Mouse (Mus musculus): ENCODE data around the gene Mmp19.

Gene Mmp19

GRCm38 (mm10) chr10:128790398-128791124 is at the start of gene Mmp19:
Mmp19 (plus strand) TSS chr10:128790910.
- no peak for DNase-seq (ENCODE audit: low read depth, low spot score)

DNA sequence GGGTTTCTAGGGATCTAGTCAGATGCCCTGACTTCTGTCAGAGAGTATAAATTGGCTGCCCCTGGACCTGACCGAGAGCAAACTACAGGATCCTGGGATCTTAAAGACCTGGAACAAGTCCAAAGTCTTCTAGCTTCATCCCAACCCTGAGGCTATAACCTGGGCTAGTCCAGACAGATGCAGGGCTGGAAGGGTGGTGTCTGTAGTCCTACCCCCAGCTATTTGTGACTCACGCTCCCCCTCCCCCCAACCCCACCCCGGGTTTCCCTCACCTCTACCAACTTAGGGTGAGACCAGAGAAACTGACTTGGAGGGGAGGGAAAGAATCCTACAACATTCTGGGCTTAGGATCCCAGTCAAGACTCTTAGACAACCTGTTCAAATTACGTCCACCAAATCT is 48.1 kb upstream of the Mmp19 start:
- no peak for DNase-seq (ENCODE audit: low read depth, low spot score)

GRCm38 (mm10) chr10:128743235-128743634 is 47.5 kb upstream of the Mmp19 start:
- no peak for DNase-seq (ENCODE audit: low read depth, low spot score)

DNA sequence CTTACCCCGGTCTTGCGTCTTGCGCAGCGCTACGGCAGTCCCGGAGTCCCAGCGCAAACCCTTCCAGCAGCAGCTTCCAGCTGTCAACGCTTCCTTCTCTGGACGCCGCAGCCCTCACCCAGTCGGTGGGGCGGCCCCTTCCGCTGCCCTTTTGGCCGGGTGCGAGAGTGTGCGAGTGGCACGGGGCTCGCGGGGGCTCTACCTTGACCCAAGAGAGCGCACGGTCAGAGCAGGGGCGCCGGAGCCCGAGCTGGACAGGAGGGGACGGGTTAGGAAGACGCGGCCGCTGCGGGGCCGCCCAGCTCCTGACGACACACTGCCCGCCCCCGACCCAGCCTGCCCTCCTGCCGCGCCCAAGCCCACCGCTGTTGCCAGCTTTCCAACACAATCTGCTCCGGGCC is 46.9 kb upstream of the Mmp19 start:
- no peak for DNase-seq (ENCODE audit: low read depth, low spot score)

DNA sequence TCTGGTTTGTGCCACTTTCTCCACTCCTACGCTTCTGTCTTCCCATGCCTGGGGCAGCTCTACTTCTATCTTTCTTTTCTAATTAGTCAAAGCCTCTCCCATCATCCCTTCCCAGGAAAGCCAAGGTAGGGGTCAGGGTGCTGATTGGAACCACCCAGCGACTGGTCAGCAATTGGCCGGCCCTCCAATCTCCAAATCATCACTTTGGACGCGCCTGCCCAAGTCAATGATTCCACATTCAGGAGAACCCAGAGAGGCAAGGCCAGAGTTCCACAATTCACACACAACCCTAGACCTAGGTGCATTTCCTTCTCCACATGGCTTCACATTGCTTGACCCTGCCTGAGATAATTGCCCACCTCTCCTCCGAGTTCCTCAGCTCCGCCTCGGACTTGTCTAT is 46.5 kb upstream of the Mmp19 start:
- no peak for DNase-seq (ENCODE audit: low read depth, low spot score)

DNA sequence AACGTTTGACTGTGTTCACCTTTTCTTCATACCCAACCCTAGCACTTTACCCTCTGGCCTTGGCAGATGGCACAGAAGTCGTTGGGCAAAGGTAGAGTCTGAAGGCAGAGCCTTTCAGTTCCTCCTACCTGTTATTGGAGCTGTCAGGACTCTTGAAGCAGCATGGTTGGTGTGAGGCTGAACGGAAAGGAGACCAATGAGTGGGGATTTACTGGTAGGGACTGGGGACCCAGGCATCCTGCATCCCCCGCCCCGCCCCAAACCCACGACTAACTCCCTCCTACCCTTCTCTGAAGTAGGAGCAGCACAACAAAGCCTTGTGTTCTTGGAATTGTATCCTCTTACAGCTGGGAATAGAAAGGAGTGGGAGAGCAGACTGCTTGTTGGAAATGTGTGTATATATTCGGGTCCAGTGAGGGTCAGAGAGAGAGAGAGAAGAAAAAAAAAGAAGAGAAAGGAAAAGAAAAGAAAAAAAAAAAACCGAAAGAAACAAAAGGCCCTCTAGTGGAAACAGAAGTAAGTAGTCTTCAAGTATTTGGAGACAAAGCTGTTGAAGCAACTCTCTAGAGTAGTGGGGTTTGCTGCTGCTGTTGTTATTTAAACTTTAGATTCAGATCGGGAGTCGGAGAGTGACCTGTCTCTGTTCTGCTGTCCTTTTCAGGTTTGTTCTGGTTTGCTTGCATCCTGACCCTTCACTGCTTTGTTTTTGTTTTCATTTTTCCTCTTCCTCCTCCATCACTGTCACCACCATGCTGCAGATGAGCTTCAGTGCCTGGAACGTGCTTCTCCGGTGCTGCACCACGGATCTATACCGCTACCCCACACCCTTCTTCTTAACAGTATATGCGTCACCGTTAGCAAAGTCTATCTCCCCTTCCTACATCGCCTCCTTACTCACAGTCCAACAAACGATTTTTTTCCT is 45.8 kb upstream of the Mmp19 start, which contains the start of gene Dgka:
TSS of gene Dgka (minus strand) at position 176 of the 922 bp plus-strand sequence.
- DNase-seq (ENCODE audit: low read depth, low spot score), result no peak

GRCm38 (mm10) chr10:128745946-128746613 is 44.6 kb upstream of the Mmp19 start:
- DNase-seq (ENCODE audit: low read depth, low spot score), result no peak

GRCm38 (mm10) chr10:128746972-128747645 is 43.6 kb upstream of the Mmp19 start:
- DNase-seq (ENCODE audit: low read depth, low spot score), result no peak

DNA sequence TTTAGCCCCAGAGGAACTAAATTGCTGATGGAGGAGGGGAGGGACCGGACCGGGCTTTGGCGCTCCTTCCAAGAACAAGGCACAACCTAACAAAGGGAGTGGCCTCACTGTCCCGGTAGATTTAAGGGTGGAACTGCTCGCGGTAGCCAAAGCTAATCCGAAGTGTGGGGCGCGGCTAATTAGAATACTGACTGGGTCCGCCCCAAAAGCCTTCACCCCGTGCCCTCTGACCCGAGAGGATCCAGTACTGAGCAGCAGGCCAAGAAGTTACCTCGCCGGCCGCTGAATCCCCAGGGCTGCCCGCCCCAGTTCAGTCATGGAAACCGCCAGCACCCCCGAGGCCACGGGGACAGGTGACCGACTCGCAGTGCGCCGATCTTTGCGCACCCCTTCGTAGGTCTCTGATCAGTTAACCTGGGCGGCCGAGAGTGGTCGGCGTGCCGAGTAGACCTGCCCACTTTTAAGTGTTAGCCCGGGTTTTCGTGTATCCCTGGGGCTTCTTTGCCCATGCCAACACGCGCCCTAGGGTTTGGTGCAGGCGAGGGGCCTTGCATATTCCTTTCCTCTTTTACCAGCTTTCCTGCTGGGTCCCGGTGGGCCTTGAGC is 43.0 kb upstream of the Mmp19 start, which contains the start of gene Pym1:
TSS of gene Pym1 (plus strand) at position 244 of the 606 bp plus-strand sequence.
- DNase-seq (ENCODE audit: low read depth, low spot score), result peak; percentile 17

- peak; percentile 90 for DNase-seq (ENCODE audit: low read depth, low spot score)
Measured at GRCm38 (mm10) chr10:128748252-128748864, 42.4 kb upstream of the Mmp19 start.

DNA sequence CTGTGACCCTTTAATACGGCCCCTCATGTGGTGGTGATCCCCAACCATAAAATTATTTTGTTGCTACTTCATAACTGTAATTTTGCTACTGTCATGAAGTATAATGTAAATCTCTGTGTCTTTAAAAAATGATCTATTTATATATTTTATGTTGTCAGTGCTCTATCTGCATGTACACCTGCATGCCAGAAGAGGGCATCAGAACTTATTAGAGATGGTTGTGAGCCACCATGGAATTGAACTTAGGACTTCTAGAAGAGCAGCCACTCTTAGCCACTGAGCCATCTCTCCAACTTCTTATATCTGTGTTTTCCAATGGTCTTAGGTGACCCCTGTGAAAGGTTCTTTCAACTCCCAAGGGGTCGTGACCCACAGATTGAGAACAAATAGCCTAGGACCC is 17.8 kb upstream of the Mmp19 start:
- no peak for DNase-seq (ENCODE audit: low read depth, low spot score)

GRCm38 (mm10) chr10:128773685-128774084 is 17.0 kb upstream of the Mmp19 start:
- DNase-seq (ENCODE audit: low read depth, low spot score), result no peak

- DNase-seq (ENCODE audit: low read depth, low spot score), result no peak
Measured at GRCm38 (mm10) chr10:128778441-128778840, 12.3 kb upstream of the Mmp19 start.

GRCm38 (mm10) chr10:128779011-128779795 is 11.5 kb upstream of the Mmp19 start:
- DNase-seq (ENCODE audit: low read depth, low spot score), result no peak

DNA sequence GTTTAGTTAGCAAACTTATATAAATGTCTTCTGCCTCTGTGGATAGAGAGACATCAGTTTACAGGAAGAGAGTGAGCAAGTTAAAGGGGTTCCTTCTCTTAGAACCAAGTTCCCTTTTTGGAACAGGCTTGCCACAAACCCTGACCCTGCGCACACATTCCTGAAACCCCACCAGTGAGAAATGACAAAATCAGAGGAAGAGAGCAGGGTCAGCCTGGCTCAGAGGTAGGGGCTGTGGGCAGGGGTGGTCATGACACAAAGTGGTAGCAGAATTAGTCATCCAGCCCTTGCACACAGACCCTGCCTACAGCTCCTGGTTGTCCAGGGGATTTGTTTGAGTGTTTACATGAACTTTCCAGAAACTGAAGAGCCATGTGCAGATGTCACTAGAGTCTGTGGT is 10.5 kb upstream of the Mmp19 start:
- DNase-seq (ENCODE audit: low read depth, low spot score), result no peak

DNA sequence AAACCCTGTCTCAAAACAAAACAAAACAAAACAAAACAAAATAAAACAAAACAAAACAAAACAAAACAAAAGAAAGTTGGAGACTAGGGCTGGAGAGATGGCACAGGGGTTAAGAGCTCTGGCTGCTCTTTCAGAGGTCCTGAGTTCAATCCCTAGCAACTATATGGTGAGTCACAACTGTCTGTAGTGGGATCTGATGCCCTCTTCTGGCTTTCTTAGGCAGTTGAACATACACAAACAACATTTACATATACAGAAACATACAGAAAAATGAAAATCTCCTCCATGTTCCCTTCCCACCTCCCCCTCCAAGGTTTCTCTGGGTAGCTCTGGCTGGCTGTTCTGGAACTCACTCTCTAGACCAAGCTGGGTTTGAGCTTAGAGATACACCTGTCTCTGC is 1.3 kb downstream of the Mmp19 start:
- no peak for DNase-seq (ENCODE audit: low read depth, low spot score)

DNA sequence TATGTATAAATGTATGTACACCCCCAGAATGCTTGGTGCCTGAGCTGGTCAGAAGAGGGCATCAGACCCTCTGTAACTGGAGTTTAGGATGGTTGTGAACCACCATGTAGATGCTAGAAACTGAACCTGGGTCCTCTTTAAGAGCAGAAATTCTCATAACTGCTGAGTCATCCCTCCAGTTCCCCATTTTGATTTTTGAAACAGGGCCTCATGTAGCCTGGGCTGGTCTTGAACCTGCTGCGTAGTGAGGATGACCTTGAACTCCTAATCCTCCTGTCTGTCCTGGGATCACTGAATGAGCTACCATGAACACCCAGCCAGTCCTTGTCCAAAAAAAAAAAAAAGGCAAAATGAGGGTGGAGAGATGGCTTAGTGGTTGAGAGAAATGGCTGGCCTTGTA is 2.5 kb downstream of the Mmp19 start:
- no peak for DNase-seq (ENCODE audit: low read depth, low spot score)

GRCm38 (mm10) chr10:128794391-128794790 is 3.7 kb downstream of the Mmp19 start:
- DNase-seq (ENCODE audit: low read depth, low spot score), result no peak

DNA sequence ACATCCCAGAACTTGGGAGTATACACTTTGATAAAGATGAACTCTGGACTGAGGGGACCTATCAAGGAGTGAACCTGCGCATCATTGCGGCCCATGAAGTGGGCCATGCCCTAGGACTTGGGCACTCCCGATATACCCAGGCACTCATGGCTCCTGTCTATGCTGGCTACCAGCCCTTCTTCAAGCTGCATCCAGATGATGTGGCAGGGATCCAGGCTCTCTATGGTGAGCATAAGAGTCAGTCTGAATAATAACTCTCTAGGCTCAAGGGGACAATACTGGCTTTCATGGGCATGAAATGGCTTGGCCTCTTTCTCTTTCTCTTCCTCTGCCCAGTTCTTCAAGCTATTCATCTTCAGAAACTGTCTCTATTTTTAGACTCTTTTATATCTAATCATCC is 4.9 kb downstream of the Mmp19 start:
- peak; percentile 32 for DNase-seq (ENCODE audit: low read depth, low spot score)

DNA sequence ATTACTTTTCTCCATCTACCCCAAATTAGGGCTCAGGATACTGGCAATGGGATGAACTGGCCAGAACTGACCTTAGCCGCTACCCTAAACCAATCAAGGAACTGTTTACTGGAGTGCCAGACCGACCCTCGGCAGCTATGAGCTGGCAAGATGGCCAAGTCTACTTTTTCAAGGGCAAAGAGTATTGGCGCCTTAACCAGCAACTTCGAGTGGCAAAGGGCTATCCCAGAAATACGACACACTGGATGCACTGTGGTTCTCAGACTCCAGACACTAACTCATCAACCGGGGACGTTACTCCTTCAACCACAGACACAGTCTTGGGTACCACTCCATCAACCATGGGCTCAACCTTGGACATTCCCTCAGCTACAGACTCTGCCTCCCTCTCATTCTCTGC is 8.0 kb downstream of the Mmp19 start:
- DNase-seq (ENCODE audit: low read depth, low spot score), result no peak

Measured in telencephalon, adult 2 months (tissue).